Mouse (Mus musculus) limb, embryonic 14.5 days (tissue): ENCODE results near the gene Upp2. TPM values are rescaled to one million over a fixed set of nuclear protein-coding genes. Genes with fewer than 3 reads are reported as not detected.

Source experiments
- ATAC-seq: fragments of 200-750 bp; cut with Nextera tagmentation; 2 replicates; pipeline ENCODE4 v1.8.0; 2017; ENCODE audit warnings: low read depth, moderate number of reproducible peaks, moderate TSS enrichment; ENCODE audit not compliant: low FRiP score
- DNase-seq: peaks from one replicate; pipeline ENCODE4 v3.0.0-alpha.2; 2015; ENCODE audit warnings: low spot score
- H3K27ac ChIP-seq: fragments of 300-500 bp; sonication (generic); replicated peaks from 2 replicates; pipeline ENCODE4 v1.5.1; 2014; ENCODE audit warnings: low read depth, mild to moderate bottlenecking, low read length, moderate library complexity, mixed read lengths
- H3K27me3 ChIP-seq: fragments of 300-500 bp; sonication (generic); 2 replicates; pipeline ENCODE4 v1.6.1; 2014; ENCODE audit warnings: low read length, mixed read lengths; ENCODE audit not compliant: control insufficient read depth, insufficient read depth
- H3K36me3 ChIP-seq: fragments of 300-500 bp; sonication (generic); 2 replicates; pipeline ENCODE4 v1.6.1; 2014; ENCODE audit warnings: mild to moderate bottlenecking, low read length, moderate library complexity, mixed read lengths; ENCODE audit not compliant: control insufficient read depth, insufficient read depth
- H3K4me1 ChIP-seq: fragments of 300-500 bp; sonication (generic); 2 replicates; pipeline ENCODE4 v1.6.1; 2014; ENCODE audit warnings: antibody characterized with exemption, low read length, mixed read lengths; ENCODE audit not compliant: control insufficient read depth, insufficient read depth
- H3K4me2 ChIP-seq: fragments of 300-500 bp; sonication (generic); replicated peaks from 2 replicates; pipeline ENCODE4 v1.6.1; 2014; ENCODE audit warnings: low read depth, mild to moderate bottlenecking, low read length, moderate library complexity; ENCODE audit not compliant: severe bottlenecking
- H3K4me3 ChIP-seq: fragments of 300-500 bp; sonication (generic); replicated peaks from 2 replicates; pipeline ENCODE4 v1.5.1; 2014; ENCODE audit warnings: low read length
- H3K9ac ChIP-seq: fragments of 300-500 bp; sonication (generic); 2 replicates; pipeline ENCODE4 v1.6.1; 2014; ENCODE audit warnings: mild to moderate bottlenecking, low read depth, low read length, moderate library complexity; ENCODE audit not compliant: severe bottlenecking
- H3K9me3 ChIP-seq: fragments of 300-500 bp; sonication (generic); 2 replicates; pipeline ENCODE4 v1.6.1; 2016; ENCODE audit warnings: low read length; ENCODE audit not compliant: control insufficient read depth
- POLR2A ChIP-seq: fragments of 200-500 bp; IDR thresholded peaks from 2 replicates; pipeline ENCODE4 v1.8.0; 2012; ENCODE audit warnings: inconsistent platforms, mild to moderate bottlenecking, moderate library complexity, borderline replicate concordance; ENCODE audit not compliant: insufficient read depth, insufficient read length; ENCODE audit errors: extremely low read depth
- WGBS: fragments of 180-500 bp; shearing (Covaris S2); extraction: QIAGEN DNeasy Blood & Tissue Kit; methylation state at CpG from one replicate; pipeline ENCODE4 v1.1.7; 2014; 5-methylcytosine and 5-hydroxymethylcytosine counted together
- polyA plus RNA-seq, 2 experiments: library from polyadenylated mRNA; depleted of rRNA in 1 of 2; stranded (reverse) in 1 of 2; unstranded in 1 of 2; fragments of >200 nt; fragmentation: Nextera tagmentation in 1 of 2; extraction: Ambion mirVana in 1 of 2; gene quantifications; 2 replicates each; pipeline versions ENCODE4 v1.2.1 to v1.2.3; 2012 to 2014

Gene Upp2
- polyA plus RNA-seq, 2 experiments, result 9.3 to 12.3 TPM

GRCm38 (mm10) chr2:58538196-58538595 is 28.9 kb upstream of the Upp2 start:
- no peak overlapping the region for H3K27ac ChIP-seq
- H3K27me3 ChIP-seq, result no peaks in the 10 kb centered on the region
- H3K4me2 ChIP-seq, result no peak overlapping the region
- no peak overlapping the region for H3K4me3 ChIP-seq
- TF ChIP-seq POLR2A, result no peak
- peaks cover 36% of the 10 kb centered on the region for H3K4me1 ChIP-seq
- H3K36me3 ChIP-seq, result peaks cover 12% of the 10 kb centered on the region
- no peaks in the 10 kb centered on the region for H3K9me3 ChIP-seq
- 86% methylated on average over 6 of the region's 6 CpGs for WGBS
- DNase-seq (no peak), ATAC-seq (no peak)
- no peak overlapping the region for H3K9ac ChIP-seq

DNA sequence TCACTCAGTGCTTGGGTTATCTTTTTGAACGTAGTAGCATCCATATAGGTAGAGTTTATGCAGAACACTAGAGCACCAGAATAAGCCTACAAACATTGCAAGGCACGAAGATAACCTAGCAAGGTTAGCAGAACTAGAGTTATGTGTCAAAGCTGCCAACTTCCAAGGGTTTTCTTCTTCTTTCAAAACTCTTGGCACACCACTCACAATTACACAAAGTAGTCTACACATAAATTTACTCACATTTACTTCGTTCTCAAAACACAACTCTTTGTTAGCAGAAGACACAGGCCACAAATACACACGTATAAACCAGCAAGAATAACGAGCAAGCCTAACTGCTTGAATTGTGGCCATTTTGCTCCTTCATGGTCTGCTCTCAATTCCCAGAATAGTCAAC is 23.8 kb upstream of the Upp2 start:
- Histone ChIP-seq H3K27ac (no peak overlapping the region), H3K9ac (no peak overlapping the region), H3K27me3 (no peaks in the 10 kb centered on the region), H3K4me2 (no peak overlapping the region), H3K9me3 (no peaks in the 10 kb centered on the region), H3K4me1 (peaks cover 23% of the 10 kb centered on the region), H3K4me3 (no peak overlapping the region), H3K36me3 (no peaks in the 10 kb centered on the region)
- no peak for TF ChIP-seq POLR2A
- DNase-seq (no peak), ATAC-seq (no peak)
- WGBS, result 80% methylated on average over 5 of the region's 5 CpGs

DNA sequence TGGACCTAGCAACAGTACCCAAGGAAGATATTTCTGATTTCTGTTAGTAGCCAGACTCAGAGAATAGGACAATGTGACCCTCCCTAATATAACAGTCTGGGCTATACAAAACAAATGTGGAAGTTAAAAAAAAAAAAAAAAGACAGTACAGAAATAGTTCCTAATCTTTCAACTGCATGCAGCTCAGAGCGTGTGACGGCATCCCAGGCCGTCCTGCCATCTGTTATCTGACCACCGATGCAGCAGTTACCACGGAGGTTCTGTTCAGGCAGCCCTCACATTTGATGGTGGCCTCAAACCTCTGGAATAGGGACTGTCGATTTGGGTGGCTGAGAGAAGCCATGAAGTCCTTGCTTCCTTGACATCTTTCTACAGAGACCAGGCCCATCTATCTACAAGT is 22.7 kb upstream of the Upp2 start:
- Histone ChIP-seq H3K4me3 (no peak overlapping the region), H3K4me1 (peaks cover 16% of the 10 kb centered on the region), H3K27ac (no peak overlapping the region), H3K27me3 (no peaks in the 10 kb centered on the region), H3K4me2 (no peak overlapping the region), H3K36me3 (no peaks in the 10 kb centered on the region), H3K9ac (no peak overlapping the region), H3K9me3 (no peaks in the 10 kb centered on the region)
- ATAC-seq (no peak), DNase-seq (no peak)
- 86% methylated on average over 6 of the region's 6 CpGs for WGBS
- TF ChIP-seq POLR2A, result no peak

- Histone ChIP-seq H3K4me3 (no peak overlapping the region), H3K27ac (no peak overlapping the region), H3K27me3 (no peaks in the 10 kb centered on the region), H3K9me3 (no peaks in the 10 kb centered on the region), H3K9ac (no peak overlapping the region), H3K4me2 (no peak overlapping the region), H3K36me3 (no peaks in the 10 kb centered on the region), H3K4me1 (peaks cover 10% of the 10 kb centered on the region)
- DNase-seq, result no peak
- no peak for ATAC-seq
- TF ChIP-seq POLR2A, result no peak
- WGBS, result 90% methylated on average over 7 of the region's 7 CpGs
Observed at GRCm38 (mm10) chr2:58546264-58546663, 20.8 kb upstream of the Upp2 start.

DNA sequence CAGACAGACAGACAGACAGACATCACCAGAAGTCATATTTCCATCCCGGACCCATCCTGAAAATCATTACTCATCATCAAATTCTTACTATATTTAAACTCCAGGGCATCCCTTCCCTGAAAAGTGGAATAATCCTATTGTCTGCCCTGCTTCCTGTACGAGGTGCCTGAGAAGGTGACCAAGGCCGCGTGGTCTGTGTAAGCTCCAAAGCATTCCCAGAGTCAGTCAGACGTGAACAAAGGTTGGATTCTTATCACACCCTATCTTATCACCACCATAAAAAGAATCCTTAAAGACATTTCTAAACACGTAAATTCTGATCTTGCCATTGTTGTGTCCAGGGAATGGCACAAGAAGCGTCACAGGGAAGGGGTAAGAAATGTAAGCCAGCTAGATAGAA is 18.2 kb upstream of the Upp2 start:
- TF ChIP-seq POLR2A, result no peak
- H3K27me3 ChIP-seq, result no peaks in the 10 kb centered on the region
- no peaks in the 10 kb centered on the region for H3K9me3 ChIP-seq
- no peak overlapping the region for H3K27ac ChIP-seq
- H3K4me1 ChIP-seq, result peaks cover 23% of the 10 kb centered on the region
- WGBS, result 78% methylated on average over 7 of the region's 7 CpGs
- H3K36me3 ChIP-seq, result no peaks in the 10 kb centered on the region
- no peak for ATAC-seq
- H3K9ac ChIP-seq, result no peak overlapping the region
- DNase-seq, result no peak
- no peak overlapping the region for H3K4me3 ChIP-seq
- H3K4me2 ChIP-seq, result no peak overlapping the region

- no peak overlapping the region for H3K4me2 ChIP-seq
- no peaks in the 10 kb centered on the region for H3K9me3 ChIP-seq
- no peak overlapping the region for H3K4me3 ChIP-seq
- no peak overlapping the region for H3K9ac ChIP-seq
- peaks cover 27% of the 10 kb centered on the region for H3K4me1 ChIP-seq
- no peaks in the 10 kb centered on the region for H3K27me3 ChIP-seq
- no peak for ATAC-seq
- no peak for TF ChIP-seq POLR2A
- H3K36me3 ChIP-seq, result no peaks in the 10 kb centered on the region
- no peak for DNase-seq
- WGBS, result 55% methylated on average over 6 of the region's 6 CpGs
- H3K27ac ChIP-seq, result no peak overlapping the region
Observed at GRCm38 (mm10) chr2:58549960-58550359, 17.1 kb upstream of the Upp2 start.
